Mouse (Mus musculus) right cerebral cortex, postnatal 4 days (tissue): ENCODE data around the gene Necap1.
A peak's percentile ranks its signal among the peaks of the same experiment; 100 is the strongest.

Source experiments
- DNase-seq: peaks from one replicate; pipeline ENCODE4 v3.0.0-alpha.2; 2022

The Necap1 gene

GRCm38 (mm10) chr6:122873871-122874719 is at the start of gene Necap1:
TSS of gene Necap1 (plus strand) at chr6:122874474.
- DNase-seq: peak; percentile 99

GRCm38 (mm10) chr6:122825166-122825565 is 49.1 kb upstream of the Necap1 start:
- DNase-seq: no peak

GRCm38 (mm10) chr6:122825923-122826742 is 48.1 kb upstream of the Necap1 start:
- DNase-seq: peak; percentile 49

- peak; percentile 24 for DNase-seq
Measured at GRCm38 (mm10) chr6:122828086-122828485, 46.2 kb upstream of the Necap1 start.

- no peak for DNase-seq
Measured at GRCm38 (mm10) chr6:122832880-122833279, 41.4 kb upstream of the Necap1 start.

GRCm38 (mm10) chr6:122834365-122834764 is 39.9 kb upstream of the Necap1 start:
- DNase-seq: no peak

- DNase-seq: no peak
Measured at GRCm38 (mm10) chr6:122836974-122837373, 37.3 kb upstream of the Necap1 start.

- no peak for DNase-seq
Measured at GRCm38 (mm10) chr6:122837539-122837938, 36.7 kb upstream of the Necap1 start.

GRCm38 (mm10) chr6:122843759-122844158 is 30.5 kb upstream of the Necap1 start:
- DNase-seq: no peak

- DNase-seq: no peak
Measured at GRCm38 (mm10) chr6:122852696-122853095, 21.6 kb upstream of the Necap1 start.

- no peak for DNase-seq
Measured at GRCm38 (mm10) chr6:122854552-122854951, 19.7 kb upstream of the Necap1 start.

GRCm38 (mm10) chr6:122855955-122856354 is 18.3 kb upstream of the Necap1 start, which contains the start of gene C3ar1:
TSS of gene C3ar1 (minus strand) at chr6:122856161.
- no peak for DNase-seq

GRCm38 (mm10) chr6:122862434-122862833 is 11.8 kb upstream of the Necap1 start:
- DNase-seq: no peak

- no peak for DNase-seq
Measured at GRCm38 (mm10) chr6:122862871-122863270, 11.4 kb upstream of the Necap1 start.

- no peak for DNase-seq
Measured at GRCm38 (mm10) chr6:122867914-122868313, 6.4 kb upstream of the Necap1 start.

GRCm38 (mm10) chr6:122869846-122870245 is 4.4 kb upstream of the Necap1 start:
- no peak for DNase-seq

GRCm38 (mm10) chr6:122872800-122873199 is 1.5 kb upstream of the Necap1 start:
- DNase-seq: no peak

- no peak for DNase-seq
Measured at GRCm38 (mm10) chr6:122874720-122875389, 581 bp downstream of the Necap1 start.

GRCm38 (mm10) chr6:122879141-122879735 is 5.0 kb downstream of the Necap1 start:
- DNase-seq: no peak

GRCm38 (mm10) chr6:122879781-122880505 is 5.7 kb downstream of the Necap1 start:
- DNase-seq: no peak

- no peak for DNase-seq
Measured at GRCm38 (mm10) chr6:122881287-122881686, 7.0 kb downstream of the Necap1 start.

GRCm38 (mm10) chr6:122883603-122884002 is 9.3 kb downstream of the Necap1 start:
- no peak for DNase-seq
